Mouse (Mus musculus) lung, adult 18-20 months (tissue): ENCODE data around the gene Fbxo33.

Experiments used
- DNase-seq, 2 experiments: peaks; one replicate each; pipeline ENCODE4 v3.0.0; 2022; ENCODE audit warnings: mixed read lengths in 2 of 2

The Fbxo33 gene

DNA sequence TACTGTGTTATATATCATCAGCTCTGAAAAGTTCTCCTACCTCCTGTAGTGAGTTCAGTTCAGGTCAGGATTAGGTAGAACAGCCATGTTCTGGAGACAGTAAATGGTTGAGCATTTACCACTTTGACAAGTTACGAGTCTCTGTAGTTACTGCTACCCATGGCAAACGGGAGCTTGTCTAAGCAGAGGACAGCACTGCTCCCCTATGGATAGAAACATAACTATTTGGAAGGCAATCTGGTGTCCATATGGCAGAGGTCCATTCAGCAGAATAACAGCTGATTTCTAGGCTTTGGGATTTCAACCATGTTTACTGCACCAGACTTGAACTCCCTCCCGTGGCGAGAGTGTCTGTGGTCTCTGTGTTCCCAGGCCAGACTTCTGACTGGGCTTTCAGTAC lies 23.6 kb downstream of the Fbxo33 start:
- DNase-seq, result no peak

GRCm38 (mm10) chr12:59195065-59195464 lies 24.5 kb downstream of the Fbxo33 start:
- no peak for DNase-seq

DNA sequence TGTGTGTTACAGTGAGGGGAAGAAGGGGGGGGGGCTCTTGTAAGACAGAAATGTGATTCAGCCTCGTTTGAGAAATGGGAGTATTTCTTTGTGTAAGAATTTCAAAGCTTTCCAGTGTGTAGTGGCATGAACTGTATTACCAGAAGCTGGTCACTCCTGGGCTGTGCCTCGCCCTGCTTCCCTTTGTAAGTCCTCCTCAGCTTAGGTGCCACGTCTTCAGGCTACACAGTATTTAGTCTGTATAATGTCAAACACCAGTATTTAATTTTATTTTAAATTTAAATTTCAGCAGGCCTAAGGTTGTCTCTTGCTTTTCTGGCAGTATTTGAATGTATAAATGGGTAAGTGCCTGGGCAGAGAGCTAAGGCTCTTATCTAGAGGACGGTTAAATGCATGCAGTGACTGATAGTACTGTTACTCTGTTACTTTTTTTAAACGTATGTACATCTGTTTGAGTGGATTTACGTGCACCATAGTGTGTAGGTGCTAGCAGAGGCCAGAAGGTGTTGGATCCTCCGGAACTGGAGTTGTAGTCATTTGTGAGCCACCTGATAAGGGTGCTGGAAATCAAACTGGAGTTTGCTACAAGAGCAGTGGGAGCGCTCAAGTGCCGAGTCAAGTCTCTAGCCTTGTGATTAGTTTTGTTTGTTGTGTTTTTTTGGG lies 25.1 kb downstream of the Fbxo33 start:
- DNase-seq, result no peak

GRCm38 (mm10) chr12:59193637-59194036 lies 25.9 kb downstream of the Fbxo33 start:
- DNase-seq, result no peak

DNA sequence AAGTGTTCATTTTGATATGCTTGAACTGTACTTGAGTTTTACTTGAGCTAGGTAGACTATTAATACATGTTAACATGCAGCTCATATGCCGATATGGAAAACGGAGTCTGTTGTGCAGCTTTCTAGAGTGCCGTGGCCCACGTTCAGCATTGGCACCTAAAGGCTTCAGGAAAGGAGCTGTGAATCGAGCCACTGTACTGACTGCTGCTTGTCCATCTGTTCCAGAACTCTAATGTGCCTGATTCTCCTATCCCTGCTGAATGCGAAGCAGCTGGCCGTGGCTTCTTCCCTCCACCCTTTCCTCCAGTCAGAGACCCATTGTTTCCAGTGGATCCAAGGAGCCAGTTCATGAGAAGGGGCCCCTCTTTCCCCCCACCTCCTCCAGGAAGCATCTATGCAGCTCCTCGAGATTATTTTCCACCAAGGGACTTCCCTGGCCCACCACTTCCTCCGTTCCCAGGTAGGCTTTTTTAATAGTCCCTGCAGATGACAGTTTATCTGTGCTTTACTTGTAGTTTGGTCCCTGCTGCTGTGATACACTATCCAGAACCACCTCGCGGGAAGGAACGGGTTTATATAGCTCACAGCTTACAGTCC lies 31.3 kb downstream of the Fbxo33 start:
- no peak for DNase-seq

DNA sequence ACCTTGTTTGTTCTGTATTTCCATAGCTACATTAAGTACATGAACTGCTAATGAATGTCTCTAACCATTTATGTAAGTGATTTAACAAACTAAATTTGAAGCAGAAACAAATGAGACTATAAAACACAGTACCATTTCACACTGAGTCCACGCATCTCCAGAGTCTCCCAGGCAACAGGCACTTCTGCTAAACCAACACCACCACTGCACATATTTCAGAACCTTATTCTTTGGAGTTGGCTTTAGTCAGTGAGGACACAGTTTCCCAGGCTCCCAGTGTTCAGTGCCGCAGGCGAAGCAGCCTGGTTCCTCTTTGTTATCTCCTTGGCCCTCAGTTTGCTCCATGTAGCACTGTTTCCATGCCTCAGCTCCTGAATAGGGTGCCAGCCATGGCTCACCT lies 41.7 kb downstream of the Fbxo33 start:
- DNase-seq, result no peak

- no peak for DNase-seq
These were observed 49.6 kb downstream of the Fbxo33 start for GRCm38 (mm10) chr12:59169935-59170334.

GRCm38 (mm10) chr12:59166557-59166956 lies 53.0 kb downstream of the Fbxo33 start:
- no peak for DNase-seq

DNA sequence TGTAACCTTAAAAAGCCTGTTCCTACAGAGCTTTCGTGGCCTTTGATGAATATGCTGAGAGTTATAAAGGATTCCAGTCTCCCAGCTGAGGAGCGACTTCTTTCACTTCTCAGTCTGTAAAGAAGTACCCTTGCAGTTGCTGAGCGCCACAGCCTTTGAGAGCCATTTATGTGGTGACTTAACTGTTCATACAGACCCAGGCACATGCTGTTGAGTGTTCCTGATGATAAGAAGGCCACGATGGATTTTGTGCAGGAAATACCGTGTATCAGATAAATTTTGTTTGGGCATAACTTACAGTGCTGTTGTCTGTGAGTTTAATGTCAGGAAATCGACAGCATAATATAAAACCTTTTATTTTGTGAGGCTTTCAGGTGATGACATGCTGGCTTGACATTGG lies 55.0 kb downstream of the Fbxo33 start:
- no peak for DNase-seq

- DNase-seq, result no peak
These were observed 56.7 kb downstream of the Fbxo33 start for GRCm38 (mm10) chr12:59162797-59163196.

- no peak for DNase-seq
These were observed 58.4 kb downstream of the Fbxo33 start for GRCm38 (mm10) chr12:59161091-59161490.
